Mouse (Mus musculus) thymus, postnatal 25 days (tissue): Measurements from ENCODE around the gene Gm49373.
"Not testable (repeated sequence)": the region's sequence is repeated elsewhere in the genome, so short reads cannot be mapped to it uniquely, and the experiment has no call there.

Experiments
- DNase-seq: peaks from one replicate; pipeline ENCODE4 v3.0.0; 2022

Gene Gm49373

GRCm38 (mm10) chr9:21067006-21067684, 5.8 kb downstream of the Gm49373 start, which contains the start of gene Zglp1:
Gene Zglp1, minus strand, starts transcription at chr9:21067093.
- no peak for DNase-seq

- DNase-seq, result no peak
These were observed 10.0 kb downstream of the Gm49373 start for GRCm38 (mm10) chr9:21062928-21063327.

GRCm38 (mm10) chr9:21051578-21051977, 21.3 kb downstream of the Gm49373 start:
- DNase-seq, result no peak

- no peak for DNase-seq
These were observed 27.7 kb downstream of the Gm49373 start for GRCm38 (mm10) chr9:21045235-21045634.

GRCm38 (mm10) chr9:21044785-21045184, 28.1 kb downstream of the Gm49373 start:
- not testable (repeated sequence) for DNase-seq

- DNase-seq, result no peak
These were observed 29.3 kb downstream of the Gm49373 start for GRCm38 (mm10) chr9:21043563-21043962.

GRCm38 (mm10) chr9:21041308-21041707, 31.6 kb downstream of the Gm49373 start:
- no peak for DNase-seq

GRCm38 (mm10) chr9:21039779-21040178, 33.1 kb downstream of the Gm49373 start:
- DNase-seq, result no peak

GRCm38 (mm10) chr9:21037481-21037891, 35.4 kb downstream of the Gm49373 start:
- no peak for DNase-seq

- no peak for DNase-seq
These were observed 36.2 kb downstream of the Gm49373 start for GRCm38 (mm10) chr9:21036666-21037065.

GRCm38 (mm10) chr9:21036161-21036560, 36.7 kb downstream of the Gm49373 start:
- no peak for DNase-seq

- DNase-seq, result no peak
These were observed 37.3 kb downstream of the Gm49373 start for GRCm38 (mm10) chr9:21035586-21035985.

- DNase-seq, result no peak
These were observed 38.3 kb downstream of the Gm49373 start for GRCm38 (mm10) chr9:21034481-21035085.

GRCm38 (mm10) chr9:21033136-21033535, 39.8 kb downstream of the Gm49373 start:
- DNase-seq, result peak; percentile 62

- no peak for DNase-seq
These were observed 40.4 kb downstream of the Gm49373 start for GRCm38 (mm10) chr9:21032491-21032890.

- peak; percentile 26 for DNase-seq
These were observed 41.0 kb downstream of the Gm49373 start, which contains the start of gene Icam5 for GRCm38 (mm10) chr9:21031896-21032351. Gene Icam5, plus strand, starts transcription at chr9:21032073.

- DNase-seq, result peak; percentile 57
These were observed 41.5 kb downstream of the Gm49373 start for GRCm38 (mm10) chr9:21031251-21031895.

- peak; percentile 89 for DNase-seq
These were observed 42.1 kb downstream of the Gm49373 start for GRCm38 (mm10) chr9:21030781-21031250.

- DNase-seq, result no peak
These were observed 42.8 kb downstream of the Gm49373 start for GRCm38 (mm10) chr9:21030055-21030600.

GRCm38 (mm10) chr9:21029291-21030054, 43.4 kb downstream of the Gm49373 start, which contains the start of gene Icam4:
Gene Icam4, plus strand, starts transcription at chr9:21029373.
- DNase-seq, result peak; percentile 81

- DNase-seq, result no peak
These were observed 44.3 kb downstream of the Gm49373 start for GRCm38 (mm10) chr9:21028560-21029110.

- no peak for DNase-seq
These were observed 45.1 kb downstream of the Gm49373 start for GRCm38 (mm10) chr9:21027774-21028290.
